Mouse (Mus musculus) kidney, adult 18-20 months (tissue): Measurements from ENCODE around the gene Tmc2.

ENCODE experiments used
- DNase-seq: peaks from one replicate; pipeline ENCODE4 v3.0.0; 2021

Tmc2 gene

GRCm38 (mm10) chr2:130303014-130303413, 108.0 kb downstream of the Tmc2 start:
- DNase-seq = no peak
